Mouse (Mus musculus) ES-E14 (cell line): ENCODE data around the gene Naglu. TPM values are rescaled to one million over a fixed set of nuclear protein-coding genes. Genes with fewer than 3 reads are reported as not detected.

Source experiments
- DNase-seq: peaks from one replicate; pipeline ENCODE4 v3.0.0-alpha.2; 2013; ENCODE audit warnings: low read depth, low spot score
- H3K27ac ChIP-seq: 2 replicates; pipeline ENCODE4 v1.5.1; 2012; ENCODE audit warnings: low read depth, mild to moderate bottlenecking, low read length, moderate library complexity, mixed read lengths; ENCODE audit not compliant: poor library complexity, insufficient read depth, severe bottlenecking
- H3K36me3 ChIP-seq: 2 replicates; pipeline ENCODE4 v1.6.1; 2012; ENCODE audit warnings: mild to moderate bottlenecking, low read length, moderate library complexity, mixed read lengths; ENCODE audit not compliant: control insufficient read depth, poor library complexity, insufficient read depth, severe bottlenecking
- H3K4me1 ChIP-seq, 2 experiments: fragments of 150-350 bp in 1 of 2; sonication (generic) in 1 of 2; 2 replicates each; pipeline ENCODE4 v1.6.1; 2012; ENCODE audit warnings: low read length in 2 of 2, mild to moderate bottlenecking in 1 of 2, mixed read lengths in 1 of 2; ENCODE audit not compliant: control insufficient read depth in 2 of 2, insufficient read depth in 2 of 2, poor library complexity in 1 of 2
- H3K4me3 ChIP-seq, 2 experiments: fragments of 150-350 bp in 1 of 2; sonication (generic) in 1 of 2; 2 replicates each; pipeline ENCODE4 v1.5.1; 2012; ENCODE audit warnings: low read length in 2 of 2, low read depth in 1 of 2, mild to moderate bottlenecking in 1 of 2, mixed read lengths in 1 of 2; ENCODE audit not compliant: insufficient read depth in 1 of 2, poor library complexity in 1 of 2, severe bottlenecking in 1 of 2
- H3K9ac ChIP-seq: 2 replicates; pipeline ENCODE4 v1.6.1; 2012; ENCODE audit warnings: low read depth, mild to moderate bottlenecking, low read length, mixed read lengths; ENCODE audit not compliant: poor library complexity, insufficient read depth, severe bottlenecking
- H3K9me3 ChIP-seq: fragments of 150-350 bp; sonication (generic); 2 replicates; pipeline ENCODE4 v1.6.1; 2012; ENCODE audit warnings: low read depth, mild to moderate bottlenecking, low read length; ENCODE audit not compliant: control insufficient read depth, insufficient read depth
- CHD2 ChIP-seq: IDR thresholded peaks from 2 replicates; pipeline ENCODE4 v1.6.1; 2014; ENCODE audit warnings: mild to moderate bottlenecking, low read depth, low read length, inconsistent platforms
- HCFC1 ChIP-seq: IDR thresholded peaks from 2 replicates; pipeline ENCODE4 v1.6.1; 2012; ENCODE audit warnings: low read length, inconsistent platforms, borderline replicate concordance; ENCODE audit not compliant: insufficient read depth
- MAFK ChIP-seq: IDR thresholded peaks from 2 replicates; pipeline ENCODE4 v1.6.1; 2014; ENCODE audit warnings: mild to moderate bottlenecking, low read depth, low read length, inconsistent platforms; ENCODE audit not compliant: insufficient read depth
- ZC3H11A ChIP-seq: IDR thresholded peaks from 2 replicates; pipeline ENCODE4 v1.6.1; 2012; ENCODE audit warnings: low read depth, mild to moderate bottlenecking, inconsistent platforms, low read length, borderline replicate concordance
- ZNF384 ChIP-seq: IDR thresholded peaks from 2 replicates; pipeline ENCODE4 v1.6.1; 2012; ENCODE audit warnings: low read depth, low read length, inconsistent platforms
- in situ Hi-C, 2 experiments: fragments of 600-800 bp; cut with MboI; formaldehyde crosslinking; loops; one replicate each; pipeline ENCODE4 v1.15.1; 2025; ENCODE audit warnings: low sequenced_read_pairs in 2 of 2, inconsistent platforms in 1 of 2; ENCODE audit not compliant: unreplicated experiment in 2 of 2
- total RNA-seq: library from RNA; depleted of rRNA; stranded (reverse); fragments of 300-350 nt; gene quantifications from 2 replicates; pipeline ENCODE4 v1.2.3, GENCODE M21; 2012

Gene Naglu
- total RNA-seq, 1 experiment = 4.7 TPM

DNA sequence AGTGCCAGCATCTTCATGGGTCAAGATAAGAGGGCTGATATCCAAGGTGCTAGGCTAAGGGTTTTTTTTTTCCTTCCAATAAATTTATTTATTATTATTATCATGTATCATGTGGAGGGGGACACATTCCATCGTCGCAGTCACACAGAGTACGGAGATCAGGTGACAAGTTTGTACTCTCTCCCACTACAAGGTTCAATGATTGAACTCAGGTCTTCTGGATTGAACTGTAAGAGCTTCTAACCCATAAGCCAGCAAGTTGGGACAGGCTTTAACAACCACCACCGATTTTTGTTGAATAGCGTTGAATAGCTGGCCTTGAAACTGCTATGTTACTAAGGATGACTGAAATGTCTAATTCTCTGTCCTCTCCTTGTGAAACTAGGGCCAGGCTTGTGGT, 10.6 kb downstream of the Naglu start:
- no peak for TF ChIP-seq MAFK
- TF ChIP-seq ZNF384 = no peak
- no peak for TF ChIP-seq CHD2
- TF ChIP-seq HCFC1 = no peak
- no peak for TF ChIP-seq ZC3H11A
- DNase-seq = no peak
- in situ Hi-C loops = no loop called here
- Histone ChIP-seq H3K4me1 (peaks cover 1 to 5% of the 10 kb centered on the region in 2 experiments; a peak in 1 of 4 replicates), H3K9me3 (no peaks in the 10 kb centered on the region), H3K9ac (no peak overlapping the region), H3K27ac (no peak overlapping the region), H3K4me3 (no peak overlapping the region), H3K36me3 (peaks cover 5% of the 10 kb centered on the region; the same call in 1 of the 2 replicates)

DNA sequence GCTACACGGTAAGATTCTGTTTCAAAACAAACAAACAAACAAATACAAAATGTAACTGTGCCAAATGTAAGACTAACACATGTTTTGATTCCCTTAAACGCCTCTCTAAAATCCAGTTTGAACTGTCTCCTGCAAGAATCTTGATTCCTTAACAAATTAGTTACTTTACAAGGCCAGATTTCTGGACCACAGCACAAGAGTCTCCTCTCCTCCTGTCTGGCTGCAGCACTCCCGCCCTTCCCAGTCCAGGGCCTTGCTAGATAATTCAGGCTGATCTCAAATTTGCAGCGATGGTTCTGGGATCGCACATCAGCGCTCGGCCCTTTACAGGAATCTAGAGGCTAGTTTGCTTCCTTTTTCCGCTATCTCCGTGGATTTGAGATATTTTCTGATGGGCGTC, 11.8 kb downstream of the Naglu start:
- Histone ChIP-seq H3K4me3 (peak overlapping the region; percentile 56 to 74), H3K9ac (peak overlapping the region; percentile 45; the same call in 1 of the 2 replicates), H3K9me3 (no peaks in the 10 kb centered on the region), H3K4me1 (peaks cover 4 to 5% of the 10 kb centered on the region in 2 experiments; a peak in 2 of 4 replicates), H3K27ac (no peak overlapping the region), H3K36me3 (peaks cover 10% of the 10 kb centered on the region; the same call in 1 of the 2 replicates)
- in situ Hi-C loops = no loop called here
- TF ChIP-seq ZNF384 (no peak), ZC3H11A (no peak), MAFK (no peak), CHD2 (no peak), HCFC1 (no peak)
- no peak for DNase-seq

DNA sequence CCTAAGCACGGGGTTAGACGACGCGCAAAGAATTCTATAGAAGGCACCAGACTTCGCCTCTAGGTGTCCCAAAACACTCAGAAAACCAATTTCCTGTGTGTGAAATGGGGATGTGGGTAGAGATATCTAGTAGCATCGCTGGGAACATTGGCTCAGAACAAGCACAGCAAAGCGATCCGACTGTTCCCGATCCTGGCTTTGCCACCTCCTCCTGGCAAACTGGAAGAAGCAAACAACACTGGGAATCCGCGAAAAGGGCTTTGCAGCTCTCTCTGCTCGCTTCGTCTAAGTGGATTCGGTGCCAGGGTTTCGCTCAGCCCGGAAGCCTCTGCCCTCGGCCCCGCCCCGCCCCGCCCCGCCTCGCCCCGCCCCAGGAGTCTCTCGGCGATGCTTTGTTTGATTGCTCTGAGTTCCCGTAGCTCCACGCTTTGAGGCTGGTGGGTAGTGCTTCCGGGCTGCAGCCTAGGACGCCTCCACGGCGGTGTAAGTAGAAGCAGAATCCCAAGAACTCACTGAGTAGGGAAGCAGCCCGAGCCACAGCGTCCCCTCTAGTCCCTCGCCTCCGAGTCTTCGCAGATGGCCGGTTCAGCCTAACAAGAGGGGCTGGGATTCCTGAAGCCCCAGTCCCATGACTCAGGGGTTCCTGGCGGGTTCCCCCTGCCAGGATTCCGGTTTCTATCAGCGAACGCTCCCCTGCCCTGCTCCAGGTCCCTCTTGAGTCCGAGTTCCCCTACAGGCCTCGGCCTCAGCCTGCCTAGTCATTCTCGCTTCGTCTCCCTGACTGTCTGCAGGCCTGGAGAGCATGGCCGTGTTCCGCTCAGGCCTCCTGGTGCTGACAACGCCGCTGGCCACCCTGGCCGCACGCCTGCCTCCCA, 12.6 kb downstream of the Naglu start, which contains the start of gene Coasy:
Gene Coasy, plus strand, starts transcription at position 358 of the 875 bp plus-strand sequence.
- Histone ChIP-seq H3K27ac (peak within 1 kb of the TSS; percentile 15), H3K4me1 (peaks cover 4 to 5% of the 10 kb centered on the region in 2 experiments; a peak in 2 of 4 replicates), H3K36me3 (peaks cover 10% of the 10 kb centered on the region; the same call in 1 of the 2 replicates), H3K9ac (peak within 1 kb of the TSS; percentile 96), H3K9me3 (no peaks in the 10 kb centered on the region), H3K4me3 (peak within 1 kb of the TSS; percentile 83 to 89)
- TF ChIP-seq HCFC1 = peak; percentile 66; the same call in 1 of the 2 replicates
- no peak for TF ChIP-seq ZNF384
- TF ChIP-seq MAFK = peak; percentile 9; the same call in 1 of the 2 replicates
- 0 out of 2 replicates have a peak, but pooled peaks have one; percentile 40 for TF ChIP-seq CHD2
- TF ChIP-seq ZC3H11A = no peak
- in situ Hi-C loops = no loop called here
- DNase-seq = peak; percentile 84

DNA sequence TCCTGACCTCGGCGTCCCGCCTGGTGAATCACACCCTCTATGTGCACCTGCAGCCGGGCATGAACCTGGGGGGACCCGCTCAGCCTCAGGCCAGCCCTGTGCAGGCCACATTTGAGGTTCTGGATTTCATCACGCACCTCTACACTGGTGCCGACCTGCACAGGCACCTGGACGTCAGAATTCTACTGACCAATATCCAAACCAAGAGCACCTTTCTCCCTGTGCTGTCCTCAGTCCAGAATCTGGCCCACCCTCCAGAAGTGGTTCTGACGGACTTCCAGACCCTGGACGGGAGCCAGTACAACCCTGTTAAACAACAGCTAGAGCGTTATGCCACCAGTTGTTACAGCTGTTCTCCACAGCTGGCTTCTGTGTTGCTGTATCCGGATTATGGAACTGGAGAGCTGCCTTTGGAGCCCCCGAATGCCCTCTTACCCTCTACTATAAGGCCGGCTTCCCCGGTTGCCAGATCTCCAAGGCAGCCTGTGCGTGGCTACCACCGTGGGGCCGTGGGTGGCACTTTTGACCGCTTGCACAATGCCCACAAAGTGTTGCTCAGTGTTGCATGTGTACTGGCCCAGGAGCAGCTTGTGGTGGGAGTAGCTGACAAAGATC, 13.4 kb downstream of the Naglu start:
- peak overlapping the region; percentile 15; the same call in 1 of the 2 replicates for H3K27ac ChIP-seq
- peak overlapping the region; percentile 83 to 89 for H3K4me3 ChIP-seq
- DNase-seq = no peak
- peaks cover 10% of the 10 kb centered on the region; the same call in 1 of the 2 replicates for H3K36me3 ChIP-seq
- peaks cover 3 to 9% of the 10 kb centered on the region in 2 experiments; a peak in 2 of 4 replicates for H3K4me1 ChIP-seq
- H3K9ac ChIP-seq = peak overlapping the region; percentile 96
- no peaks in the 10 kb centered on the region for H3K9me3 ChIP-seq
- TF ChIP-seq CHD2 (no peak), ZC3H11A (no peak), HCFC1 (no peak), ZNF384 (no peak), MAFK (no peak)
- in situ Hi-C loops = no loop called here
